Mouse (Mus musculus) NIH3T3 (cell line): ENCODE data around the gene Cpxm1.
A peak's percentile ranks its signal among the peaks of the same experiment; 100 is the strongest.
"Not testable (repeated sequence)": the region's sequence is repeated elsewhere in the genome, so short reads cannot be mapped to it uniquely, and the experiment has no call there.

Experiments
- DNase-seq: peaks from one replicate; pipeline ENCODE4 v3.0.0-alpha.2; 2012; ENCODE audit warnings: low read depth

The Cpxm1 gene

GRCm38 (mm10) chr2:130401891-130402290, 4.5 kb upstream of the Cpxm1 start:
- peak; percentile 59 for DNase-seq

- no peak for DNase-seq
These were observed 2.7 kb upstream of the Cpxm1 start for GRCm38 (mm10) chr2:130400046-130400445.

GRCm38 (mm10) chr2:130398091-130398490, 717 bp upstream of the Cpxm1 start:
- no peak for DNase-seq

GRCm38 (mm10) chr2:130395696-130396095, 1.7 kb downstream of the Cpxm1 start:
- no peak for DNase-seq

GRCm38 (mm10) chr2:130392836-130393235, 4.5 kb downstream of the Cpxm1 start:
- no peak for DNase-seq

GRCm38 (mm10) chr2:130390993-130391625, 6.3 kb downstream of the Cpxm1 start:
- no peak for DNase-seq

- peak; percentile 50 for DNase-seq
These were observed 8.6 kb downstream of the Cpxm1 start for GRCm38 (mm10) chr2:130388796-130389195.

- DNase-seq: no peak
These were observed 11.2 kb downstream of the Cpxm1 start for GRCm38 (mm10) chr2:130386212-130386611.

- DNase-seq: no peak
These were observed 13.5 kb downstream of the Cpxm1 start for GRCm38 (mm10) chr2:130383895-130384294.

- DNase-seq: no peak
These were observed 14.2 kb downstream of the Cpxm1 start for GRCm38 (mm10) chr2:130383205-130383604.

GRCm38 (mm10) chr2:130374951-130375350, 22.4 kb downstream of the Cpxm1 start:
- DNase-seq: peak; percentile 6

- not testable (repeated sequence) for DNase-seq
These were observed 24.3 kb downstream of the Cpxm1 start for GRCm38 (mm10) chr2:130373026-130373425.

GRCm38 (mm10) chr2:130367386-130367785, 30.0 kb downstream of the Cpxm1 start:
- DNase-seq: no peak

GRCm38 (mm10) chr2:130365211-130366094, 31.9 kb downstream of the Cpxm1 start:
- no peak for DNase-seq

GRCm38 (mm10) chr2:130362511-130363026, 34.8 kb downstream of the Cpxm1 start:
- DNase-seq: peak; percentile 67

GRCm38 (mm10) chr2:130358852-130359251, 38.5 kb downstream of the Cpxm1 start:
- no peak for DNase-seq

GRCm38 (mm10) chr2:130357551-130357950, 39.8 kb downstream of the Cpxm1 start:
- no peak for DNase-seq

GRCm38 (mm10) chr2:130353889-130354288, 43.5 kb downstream of the Cpxm1 start:
- no peak for DNase-seq

- no peak for DNase-seq
These were observed 44.0 kb downstream of the Cpxm1 start for GRCm38 (mm10) chr2:130353411-130353810.

GRCm38 (mm10) chr2:130351758-130352339, 45.5 kb downstream of the Cpxm1 start:
- no peak for DNase-seq

- peak; percentile 20 for DNase-seq
These were observed 47.0 kb downstream of the Cpxm1 start for GRCm38 (mm10) chr2:130350376-130350775.

- no peak for DNase-seq
These were observed 56.2 kb downstream of the Cpxm1 start for GRCm38 (mm10) chr2:130341220-130341580.
